Mouse (Mus musculus): ENCODE data around the gene Fpr1.
"Not testable (repeated sequence)": the region's sequence is repeated elsewhere in the genome, so short reads cannot be mapped to it uniquely, and the experiment has no call there.

DNA sequence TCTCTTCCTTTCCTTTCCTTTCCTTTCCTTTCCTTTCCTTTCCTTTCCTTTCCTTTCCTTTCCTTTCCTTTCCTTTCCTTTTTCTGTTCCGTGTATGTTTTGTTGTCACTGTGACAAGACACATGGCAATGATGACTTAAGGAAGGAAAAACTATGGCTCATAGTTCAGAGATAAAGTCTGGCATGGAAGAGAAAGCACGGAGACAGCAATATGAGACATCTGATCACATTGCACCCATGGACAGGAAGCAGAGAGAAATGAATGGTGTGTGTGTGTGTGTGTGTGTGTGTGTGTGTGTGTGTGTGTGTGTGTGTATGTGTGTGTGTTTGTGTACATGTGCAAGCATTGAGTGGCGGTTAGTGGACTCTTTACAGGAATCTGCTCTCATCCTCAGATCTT is 39.1 kb downstream of the Fpr1 start:
- not testable (repeated sequence) for TF ChIP-seq CTCF, EP300 (IDR thresholded peaks at IDR 0.05; ENCODE audit: low read depth)

Measured in heart, postnatal 0 days (tissue).